Mouse (Mus musculus) embryonic facial prominence, embryonic 10.5 days (tissue): ENCODE measurements around the gene 1700018B08Rik. TPM values are rescaled to one million over a fixed set of nuclear protein-coding genes. Genes with fewer than 3 reads are reported as not detected.

Source experiments
- DNase-seq: peaks from one replicate; pipeline ENCODE4 v3.0.0-alpha.2; 2017; ENCODE audit warnings: low spot score
- H3K27ac ChIP-seq: fragments of 300-500 bp; sonication (generic); replicated peaks from 2 replicates; pipeline ENCODE4 v1.5.1; 2016; ENCODE audit warnings: mild to moderate bottlenecking
- H3K27me3 ChIP-seq: fragments of 300-500 bp; sonication (generic); replicated peaks from 2 replicates; pipeline ENCODE4 v1.6.1; 2016; ENCODE audit warnings: low read depth, mild to moderate bottlenecking; ENCODE audit not compliant: poor library complexity, severe bottlenecking
- H3K36me3 ChIP-seq: fragments of 300-500 bp; sonication (generic); replicated peaks from 2 replicates; pipeline ENCODE4 v1.6.1; 2016; ENCODE audit warnings: mild to moderate bottlenecking, moderate library complexity
- H3K4me1 ChIP-seq: fragments of 300-500 bp; sonication (generic); 2 replicates; pipeline ENCODE4 v1.6.1; 2016
- H3K4me3 ChIP-seq: fragments of 300-500 bp; sonication (generic); 2 replicates; pipeline ENCODE4 v1.5.1; 2016; ENCODE audit warnings: mild to moderate bottlenecking, moderate library complexity
- H3K9me3 ChIP-seq: fragments of 300-500 bp; sonication (generic); 2 replicates; pipeline ENCODE4 v1.6.1; 2016; ENCODE audit warnings: mild to moderate bottlenecking
- WGBS: fragments of 180-500 bp; shearing (Covaris S2); methylation state at CpG from one replicate; pipeline ENCODE4 v1.1.7; 2016; 5-methylcytosine and 5-hydroxymethylcytosine counted together
- polyA plus RNA-seq: library from polyadenylated mRNA; unstranded; fragments of >200 nt; fragmentation: Nextera tagmentation; extraction: Ambion mirVana; gene quantifications from 2 replicates; pipeline ENCODE4 v1.2.1, GENCODE M21; 2016

1700018B08Rik gene
- not detected in 2 replicates for polyA plus RNA-seq

DNA sequence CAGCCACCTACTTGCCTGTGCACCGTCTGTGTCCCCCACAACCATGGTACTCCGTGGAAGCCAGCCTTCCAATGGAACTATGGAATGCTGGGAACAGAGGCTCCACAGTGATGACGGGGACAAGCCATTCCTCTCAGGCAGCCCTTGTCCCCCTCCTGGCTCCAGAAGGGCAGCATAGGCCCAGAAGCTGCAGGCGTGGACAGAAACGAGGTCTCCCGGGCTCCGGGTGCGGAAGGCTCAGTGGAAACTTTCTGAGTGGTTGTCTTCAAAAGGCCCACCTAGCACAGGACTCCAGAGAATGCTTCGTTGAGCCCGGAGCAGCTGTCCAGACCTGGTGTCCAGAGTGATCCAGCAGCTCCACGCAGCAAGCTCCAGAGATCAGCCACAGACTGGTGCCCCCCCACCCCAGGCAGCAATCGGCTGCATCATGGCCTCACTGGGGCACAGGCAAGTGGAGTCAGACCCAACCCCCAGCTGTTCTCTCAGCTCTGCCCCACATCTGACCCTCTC lies at the start of gene 1700018B08Rik:
TSS of gene 1700018B08Rik (minus strand) at position 45 of the 510 bp plus-strand sequence.
- Histone ChIP-seq H3K4me1 (0 out of 2 replicates have a peak, but pooled peaks cover 4% of the 10 kb centered on the region), H3K9me3 (peaks cover 11% of the 10 kb centered on the region; the same call in 1 of the 2 replicates), H3K36me3 (peaks cover under 1% of the 10 kb centered on the region), H3K27ac (no peak within 1 kb of the TSS), H3K4me3 (no peak within 1 kb of the TSS), H3K27me3 (0 out of 2 replicates have a peak, but pooled peaks cover 9% of the 10 kb centered on the region)
- 88% methylated on average over 12 of the region's 12 CpGs for WGBS
- no peak for DNase-seq

DNA sequence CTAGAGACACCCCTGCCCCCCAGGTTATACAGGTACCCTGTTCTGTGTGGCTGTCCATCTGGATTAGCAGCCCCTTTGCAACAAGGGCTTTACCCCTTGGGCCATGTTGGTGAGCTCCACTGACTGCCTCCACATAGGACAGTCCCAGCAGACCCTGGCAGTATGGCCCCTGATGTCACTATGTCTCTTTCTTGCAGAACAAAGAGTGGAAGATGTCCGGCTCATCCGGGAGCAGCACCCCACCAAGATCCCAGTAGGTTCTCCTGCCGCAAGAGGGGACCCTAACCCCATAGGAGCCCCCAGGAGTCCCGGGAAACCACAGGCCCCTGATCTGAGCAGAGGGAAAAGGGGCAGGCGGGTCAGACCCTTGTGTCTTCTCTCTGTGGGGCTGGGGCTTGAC lies 49.2 kb upstream of the 1700018B08Rik start:
- DNase-seq: no peak
- Histone ChIP-seq H3K9me3 (no peaks in the 10 kb centered on the region), H3K27ac (no peak overlapping the region), H3K4me3 (no peak overlapping the region), H3K4me1 (peaks cover 31% of the 10 kb centered on the region), H3K36me3 (peaks cover 54% of the 10 kb centered on the region), H3K27me3 (no peaks in the 10 kb centered on the region)
- 91% methylated on average over 5 of the region's 5 CpGs for WGBS

GRCm38 (mm10) chr8:121591178-121592066 lies 47.3 kb upstream of the 1700018B08Rik start:
- Histone ChIP-seq H3K4me1 (peaks cover 31% of the 10 kb centered on the region), H3K27me3 (no peaks in the 10 kb centered on the region), H3K4me3 (peak overlapping the region; percentile 81), H3K27ac (peak overlapping the region; percentile 85), H3K36me3 (peaks cover 38% of the 10 kb centered on the region), H3K9me3 (no peaks in the 10 kb centered on the region)
- DNase-seq: peak; percentile 57
- 14% methylated on average over 20 of the region's 20 CpGs for WGBS

- peaks cover 35% of the 10 kb centered on the region for H3K4me1 ChIP-seq
- H3K27me3 ChIP-seq: no peaks in the 10 kb centered on the region
- H3K9me3 ChIP-seq: no peaks in the 10 kb centered on the region
- peak within 1 kb of the TSS; percentile 81 for H3K4me3 ChIP-seq
- peak; percentile 96 for DNase-seq
- WGBS: under 1% methylated on average over 94 of the region's 94 CpGs
- H3K36me3 ChIP-seq: peaks cover 29% of the 10 kb centered on the region
- H3K27ac ChIP-seq: peak within 1 kb of the TSS; percentile 85
Measured at GRCm38 (mm10) chr8:121590203-121591177, 46.4 kb upstream of the 1700018B08Rik start, which contains the start of gene Map1lc3b. Gene Map1lc3b, plus strand, starts transcription at chr8:121590361.

- no peak for DNase-seq
- Histone ChIP-seq H3K36me3 (peaks cover 17% of the 10 kb centered on the region), H3K27ac (peak overlapping the region; percentile 85), H3K27me3 (no peaks in the 10 kb centered on the region), H3K4me1 (peaks cover 42% of the 10 kb centered on the region), H3K4me3 (peak overlapping the region; percentile 81; the same call in 1 of the 2 replicates), H3K9me3 (no peaks in the 10 kb centered on the region)
- WGBS: 40% methylated on average over 2 of the region's 2 CpGs
Measured at GRCm38 (mm10) chr8:121589205-121589726, 45.1 kb upstream of the 1700018B08Rik start.

DNA sequence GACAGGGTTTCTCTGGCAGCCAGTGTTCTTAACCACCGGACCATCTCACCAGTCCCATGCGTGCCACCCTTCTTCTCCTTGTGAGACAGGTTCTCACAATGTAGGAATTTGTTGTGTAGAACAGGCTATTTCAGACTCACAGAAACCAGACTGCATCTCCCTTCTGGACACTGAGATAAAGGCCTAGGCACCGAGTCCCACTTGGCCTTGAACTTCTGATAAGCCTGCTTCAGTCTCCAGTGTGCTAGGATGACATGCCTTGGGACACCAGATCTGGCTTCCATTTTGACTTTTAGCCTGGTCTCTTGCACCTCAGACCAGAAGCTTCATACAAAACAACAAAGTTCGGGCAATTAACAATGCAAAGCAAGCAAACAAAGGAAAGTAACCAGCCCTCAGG lies 44.6 kb upstream of the 1700018B08Rik start:
- no peaks in the 10 kb centered on the region for H3K9me3 ChIP-seq
- H3K4me1 ChIP-seq: peaks cover 40% of the 10 kb centered on the region
- DNase-seq: no peak
- H3K27ac ChIP-seq: peak overlapping the region; percentile 85; the same call in 1 of the 2 replicates
- peaks cover 12% of the 10 kb centered on the region for H3K36me3 ChIP-seq
- no peaks in the 10 kb centered on the region for H3K27me3 ChIP-seq
- WGBS: 89% methylated on average over 4 of the region's 4 CpGs
- no peak overlapping the region for H3K4me3 ChIP-seq

DNA sequence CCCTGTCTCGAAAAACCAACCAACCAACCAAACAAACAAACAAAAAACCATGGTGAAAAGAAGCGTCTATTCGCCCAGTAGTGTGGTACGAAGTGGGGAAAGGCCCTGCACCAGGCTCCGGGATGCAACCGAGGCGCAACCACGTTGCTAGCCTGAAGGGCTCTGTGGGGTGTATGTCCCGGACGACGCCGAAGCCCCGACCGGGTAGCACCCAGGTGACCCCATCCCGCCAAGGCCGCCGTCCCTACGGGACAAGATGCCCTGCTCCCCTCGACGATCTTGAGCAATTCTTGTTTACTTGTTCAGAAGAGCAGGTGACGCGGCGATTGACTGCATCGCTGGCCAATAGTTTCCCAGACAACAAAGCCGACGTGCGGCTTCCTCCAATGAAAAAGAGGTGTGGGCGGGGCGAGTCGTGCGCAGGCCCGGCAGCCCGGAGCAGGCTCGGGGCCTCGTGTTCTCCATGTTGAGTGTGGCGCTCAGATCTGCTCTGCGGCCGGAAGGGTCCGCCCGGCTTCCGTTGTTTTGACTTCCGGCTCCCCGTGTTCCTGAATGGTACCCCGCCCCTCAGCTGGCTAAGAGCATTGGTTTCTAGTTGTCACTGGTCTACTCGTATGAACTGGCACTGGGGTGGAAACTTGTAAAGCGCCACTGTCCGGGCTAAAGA lies 41.2 kb upstream of the 1700018B08Rik start:
- Histone ChIP-seq H3K36me3 (no peaks in the 10 kb centered on the region), H3K4me1 (peaks cover 20% of the 10 kb centered on the region), H3K27me3 (no peaks in the 10 kb centered on the region), H3K27ac (peak overlapping the region; percentile 84), H3K4me3 (peak overlapping the region; percentile 75), H3K9me3 (no peaks in the 10 kb centered on the region)
- WGBS: 1% methylated on average over 47 of the region's 47 CpGs
- DNase-seq: peak; percentile 98

- no peaks in the 10 kb centered on the region for H3K36me3 ChIP-seq
- H3K4me1 ChIP-seq: peaks cover 23% of the 10 kb centered on the region
- WGBS: 45% methylated on average over 13 of the region's 13 CpGs
- H3K4me3 ChIP-seq: peak overlapping the region; percentile 75
- H3K27me3 ChIP-seq: no peaks in the 10 kb centered on the region
- no peak for DNase-seq
- no peaks in the 10 kb centered on the region for H3K9me3 ChIP-seq
- H3K27ac ChIP-seq: no peak overlapping the region; the same call in 1 of the 2 replicates
Measured at GRCm38 (mm10) chr8:121584730-121585129, 40.6 kb upstream of the 1700018B08Rik start.

GRCm38 (mm10) chr8:121583653-121584052 lies 39.5 kb upstream of the 1700018B08Rik start:
- Histone ChIP-seq H3K4me1 (peaks cover 28% of the 10 kb centered on the region), H3K9me3 (no peaks in the 10 kb centered on the region), H3K27me3 (no peaks in the 10 kb centered on the region), H3K27ac (no peak overlapping the region), H3K4me3 (no peak overlapping the region), H3K36me3 (no peaks in the 10 kb centered on the region)
- DNase-seq: no peak
- WGBS: 60% methylated on average over 8 of the region's 8 CpGs

- H3K36me3 ChIP-seq: no peaks in the 10 kb centered on the region
- H3K27me3 ChIP-seq: no peaks in the 10 kb centered on the region
- 39% methylated on average over 9 of the region's 9 CpGs for WGBS
- no peaks in the 10 kb centered on the region for H3K9me3 ChIP-seq
- no peak overlapping the region for H3K27ac ChIP-seq
- H3K4me3 ChIP-seq: no peak overlapping the region
- peaks cover 51% of the 10 kb centered on the region for H3K4me1 ChIP-seq
- no peak for DNase-seq
Measured at GRCm38 (mm10) chr8:121580465-121580864, 36.3 kb upstream of the 1700018B08Rik start.

DNA sequence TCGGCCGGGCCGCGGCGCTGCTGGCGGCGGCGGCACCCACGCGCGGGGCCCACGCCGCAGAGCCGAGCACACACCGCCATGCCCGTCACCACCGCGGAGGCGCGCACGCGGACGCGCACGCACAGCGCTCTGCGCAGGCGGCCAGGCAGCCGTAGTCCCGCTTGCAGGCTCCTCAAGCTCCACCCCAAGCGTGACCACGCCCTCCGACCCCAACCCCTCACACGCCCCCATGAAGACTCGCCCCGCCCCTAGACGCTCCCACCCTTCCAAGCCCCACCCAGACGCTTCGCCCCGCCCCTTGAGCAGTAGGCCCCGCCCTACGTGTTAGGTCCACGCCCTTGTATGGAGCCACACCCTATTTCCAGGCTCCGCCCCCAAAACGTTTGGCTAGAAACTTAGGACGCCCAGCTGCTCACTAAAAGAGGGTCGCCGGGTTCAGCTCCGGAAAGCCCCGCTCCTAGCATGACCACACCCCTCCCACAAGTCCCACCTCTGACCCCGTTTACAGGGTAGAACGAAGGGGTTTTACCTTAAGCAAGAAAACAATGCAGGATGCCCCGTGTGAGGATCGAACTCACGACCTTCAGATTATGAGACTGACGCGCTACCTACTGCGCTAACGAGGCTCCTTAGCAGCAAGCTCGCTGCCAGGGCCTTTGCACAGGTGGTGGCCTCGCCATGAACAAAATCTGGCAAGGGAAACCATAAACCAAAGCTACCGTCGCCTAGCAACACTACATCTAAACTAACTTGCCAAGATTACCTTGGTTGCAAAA lies 34.7 kb upstream of the 1700018B08Rik start, which contains the start of gene Fbxo31:
TSS of gene Fbxo31 (minus strand) at position 131 of the 776 bp plus-strand sequence.
- H3K4me3 ChIP-seq: peak within 1 kb of the TSS; percentile 90
- H3K4me1 ChIP-seq: peaks cover 56% of the 10 kb centered on the region
- H3K27ac ChIP-seq: peak within 1 kb of the TSS; percentile 87
- WGBS: under 1% methylated on average over 63 of the region's 63 CpGs
- H3K36me3 ChIP-seq: no peaks in the 10 kb centered on the region
- peak; percentile 99 for DNase-seq
- H3K9me3 ChIP-seq: no peaks in the 10 kb centered on the region
- no peaks in the 10 kb centered on the region for H3K27me3 ChIP-seq
